Mouse (Mus musculus) c-Kit-positive CD71-negative TER-119-negative erythroid progenitor cells, embryonic 14.5 days (primary cell): ENCODE results near the gene Kcnh3.

Source experiments
- DNase-seq: peaks from one replicate; pipeline ENCODE4 v3.0.0-alpha.2; 2013; ENCODE audit warnings: low read depth

Kcnh3 gene

GRCm38 (mm10) chr15:99224208-99224911, at the start of gene Kcnh3:
Gene Kcnh3 (plus strand): TSS chr15:99224861.
- DNase-seq, result no peak

- DNase-seq, result no peak
Measured at GRCm38 (mm10) chr15:99179639-99180038, 45.0 kb upstream of the Kcnh3 start.

DNA sequence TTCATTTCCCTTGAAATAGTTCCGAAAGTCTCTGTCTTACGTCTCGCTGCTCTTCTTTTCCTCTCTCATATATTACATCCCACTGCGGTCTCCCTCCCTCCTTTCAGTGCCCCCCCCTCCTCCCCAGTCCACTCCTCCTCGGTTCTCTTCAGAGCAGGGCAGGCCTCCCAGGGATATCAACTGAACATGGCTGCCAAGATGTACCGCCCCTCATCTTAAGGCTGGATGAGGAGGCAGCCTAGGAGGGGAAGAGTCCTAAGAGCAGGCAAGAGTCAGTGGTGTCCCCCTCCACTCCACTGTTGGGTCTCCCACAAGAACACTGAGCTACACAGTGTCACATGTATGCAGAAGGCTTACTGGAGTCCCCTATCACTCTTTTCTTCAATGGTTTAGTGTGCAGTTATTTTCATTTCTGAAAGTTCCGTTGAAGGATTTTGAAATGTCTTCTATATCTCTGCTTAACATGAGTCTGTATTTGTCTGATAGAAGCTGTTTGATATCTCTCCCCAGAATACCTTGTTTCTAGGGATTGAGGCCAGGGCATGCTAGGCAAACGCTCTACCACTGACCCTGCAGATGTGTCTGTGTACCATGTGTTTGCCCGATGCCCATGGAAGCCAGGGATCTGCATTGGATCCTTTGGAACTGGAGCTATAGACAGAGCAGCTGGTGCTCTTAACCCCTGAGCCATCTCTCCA, 40.3 kb upstream of the Kcnh3 start:
- no peak for DNase-seq

DNA sequence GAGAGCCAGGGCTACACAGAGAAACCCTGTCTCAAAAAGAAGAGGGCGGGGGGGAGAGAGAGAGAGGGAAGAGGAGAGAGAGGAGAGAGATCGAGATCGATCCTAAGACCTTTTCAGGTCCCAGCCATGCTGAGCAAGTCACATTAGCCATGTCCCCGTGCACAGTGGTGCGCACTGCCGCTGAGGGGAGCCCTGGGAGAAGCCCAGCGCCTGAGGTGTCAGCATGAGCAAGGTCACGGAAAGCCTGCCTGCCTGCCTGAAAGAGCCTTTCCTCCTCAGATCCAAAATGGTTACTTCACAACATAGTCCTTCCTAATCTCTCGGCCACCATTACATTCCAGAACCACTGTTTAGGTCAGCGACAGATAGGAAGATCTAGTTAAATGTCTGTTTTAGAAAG, 30.3 kb upstream of the Kcnh3 start:
- DNase-seq, result no peak

DNA sequence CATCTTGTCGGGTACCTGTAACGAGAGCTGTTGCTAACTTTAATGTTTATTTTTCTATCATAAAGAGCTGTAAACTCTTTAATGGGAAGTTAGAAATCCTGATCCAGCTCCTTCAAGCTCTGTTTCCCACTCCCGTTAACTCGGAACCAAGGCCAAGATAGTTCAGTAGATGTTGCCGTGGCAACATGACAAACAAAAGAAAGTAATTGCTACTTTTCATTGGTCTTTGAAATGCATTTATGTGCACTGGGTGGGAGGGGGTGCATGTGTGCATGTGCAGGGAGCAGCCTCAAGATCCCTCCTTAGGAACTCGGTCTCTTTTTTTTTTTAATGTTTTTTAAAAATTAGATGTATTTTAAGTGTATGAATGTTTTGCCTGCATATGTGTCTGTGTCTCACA, 29.6 kb upstream of the Kcnh3 start:
- no peak for DNase-seq

- DNase-seq, result no peak
Measured at GRCm38 (mm10) chr15:99198761-99199160, 25.9 kb upstream of the Kcnh3 start.

DNA sequence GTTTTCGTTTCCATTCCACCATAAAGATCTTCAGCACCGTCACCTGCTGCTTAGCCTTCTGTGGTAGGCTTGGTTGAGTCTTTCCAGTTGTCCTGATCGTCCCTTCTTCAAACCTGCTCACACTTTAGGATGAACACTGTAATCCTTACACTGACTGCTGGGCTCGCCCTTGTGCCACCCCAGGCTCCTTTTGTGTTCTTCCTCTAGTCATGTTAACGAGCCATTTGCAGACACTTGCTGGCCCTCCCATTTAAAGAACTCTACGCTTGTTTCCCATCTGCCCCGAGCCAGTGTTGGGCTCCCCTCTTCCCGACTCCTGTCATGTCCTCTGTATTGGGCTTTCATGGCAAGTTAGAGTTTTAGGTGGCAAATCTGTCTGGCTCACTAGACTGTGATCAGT, 18.7 kb upstream of the Kcnh3 start:
- DNase-seq, result no peak

DNA sequence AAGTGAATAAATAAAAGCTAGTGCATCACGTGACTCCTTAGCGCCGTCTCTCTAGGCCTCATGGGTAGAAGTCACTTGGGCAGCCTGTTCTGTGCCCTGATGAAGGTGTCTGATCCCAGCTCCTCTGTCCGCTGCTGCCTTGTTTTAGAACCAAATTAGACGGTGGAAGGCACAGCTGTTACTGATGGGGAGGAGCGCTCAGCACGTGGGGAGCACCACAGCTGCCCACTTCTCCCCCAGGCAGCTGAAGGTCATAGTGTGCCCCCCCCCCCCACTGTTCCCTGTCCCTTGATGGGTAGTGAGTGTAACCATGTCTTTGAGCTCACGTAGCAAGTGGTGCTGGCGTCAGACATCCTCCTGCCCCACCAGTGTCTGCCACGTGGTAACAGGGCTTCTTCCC, 11.5 kb upstream of the Kcnh3 start:
- DNase-seq, result no peak

- no peak for DNase-seq
Measured at GRCm38 (mm10) chr15:99214941-99215340, 9.7 kb upstream of the Kcnh3 start.

- DNase-seq, result no peak
Measured at GRCm38 (mm10) chr15:99215741-99216463, 8.8 kb upstream of the Kcnh3 start.

DNA sequence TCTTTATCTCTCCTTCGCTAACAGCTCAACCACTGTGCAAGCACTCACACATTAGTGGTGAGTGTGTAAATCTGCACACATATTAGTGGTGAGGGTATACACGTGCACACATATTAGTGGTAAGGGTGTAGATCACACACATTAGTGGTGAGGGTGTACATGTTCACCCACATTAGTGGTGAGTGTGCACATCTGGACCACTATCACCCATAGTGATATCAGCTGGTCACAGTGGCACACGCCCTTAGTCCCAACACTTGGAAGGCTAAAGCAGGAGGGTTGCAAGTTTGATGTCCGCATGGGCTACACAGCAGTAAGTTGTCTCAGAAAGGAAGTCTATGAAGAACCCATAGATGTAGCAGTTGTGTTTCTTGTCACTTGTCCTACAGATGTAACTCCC, 7.0 kb upstream of the Kcnh3 start:
- no peak for DNase-seq

DNA sequence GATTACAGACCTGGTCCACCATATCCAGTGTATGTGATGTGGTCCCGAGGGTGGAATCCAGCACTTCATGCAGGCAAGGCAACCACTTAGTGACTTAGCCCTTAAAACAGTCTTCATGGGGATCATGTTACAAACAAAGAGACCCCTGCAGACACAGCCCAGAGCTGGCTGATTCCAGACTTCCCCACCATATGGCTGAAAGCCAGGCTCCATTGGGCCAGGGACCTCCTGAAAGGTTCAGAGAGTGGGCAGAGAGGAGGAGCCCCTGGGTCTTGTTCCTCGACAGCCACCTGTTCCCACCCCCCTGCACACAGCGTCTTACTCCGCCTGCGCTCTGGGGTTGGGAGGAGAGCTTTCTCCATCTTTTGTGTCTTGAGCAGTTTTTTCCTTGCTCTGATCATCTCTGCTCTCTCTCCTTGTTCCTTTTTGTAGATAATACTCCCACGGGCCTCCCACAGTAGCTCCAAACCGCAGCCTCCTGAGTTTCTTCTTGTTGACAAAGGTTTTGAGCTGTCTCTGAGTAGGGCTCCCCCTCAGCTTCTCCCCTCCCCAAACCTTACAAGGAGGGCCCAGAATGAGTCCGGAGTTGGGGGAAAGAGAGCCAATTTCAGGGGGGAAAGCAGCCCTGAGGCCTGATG, 3.2 kb upstream of the Kcnh3 start:
- no peak for DNase-seq

DNA sequence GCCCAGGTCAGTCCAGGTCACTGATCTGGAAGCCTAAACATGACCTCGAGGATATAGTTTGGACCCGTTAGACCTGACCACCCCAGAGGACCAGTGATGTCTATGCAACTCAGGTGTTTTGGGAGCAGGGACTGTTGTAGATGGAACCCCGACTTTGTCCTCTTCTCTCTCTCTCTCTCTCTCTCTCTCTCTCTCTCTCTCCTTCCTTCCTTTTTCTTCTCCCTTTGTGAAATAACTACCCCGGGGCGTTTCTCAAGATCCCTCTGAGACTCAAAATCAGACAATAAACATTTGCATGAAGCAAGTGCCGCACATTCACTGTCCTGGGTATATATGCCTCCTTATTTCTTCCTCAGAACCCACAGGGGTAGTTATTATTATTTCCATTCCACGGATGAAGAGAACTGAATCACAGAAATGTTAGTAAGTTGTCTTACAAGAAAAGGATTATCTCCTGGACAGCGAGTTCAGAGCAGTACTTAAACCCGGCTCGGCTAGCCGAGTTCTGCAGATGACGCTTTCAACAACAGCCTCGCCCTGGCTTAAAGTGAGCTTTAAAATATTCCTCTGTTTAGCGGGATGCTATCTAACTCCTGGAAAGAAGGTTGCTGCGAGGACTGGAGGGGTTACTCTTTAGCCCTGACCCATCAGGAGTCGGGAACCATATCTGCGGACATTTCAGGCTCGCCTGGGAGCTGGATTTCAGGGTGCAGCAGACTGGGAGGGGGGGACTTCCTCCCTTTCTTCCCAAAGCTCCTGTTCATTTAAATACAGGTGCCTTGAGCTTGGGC, 1.7 kb upstream of the Kcnh3 start:
- no peak for DNase-seq

GRCm38 (mm10) chr15:99223585-99224207, 965 bp upstream of the Kcnh3 start:
- DNase-seq, result no peak

- no peak for DNase-seq
Measured at GRCm38 (mm10) chr15:99225081-99225810, 585 bp downstream of the Kcnh3 start.

DNA sequence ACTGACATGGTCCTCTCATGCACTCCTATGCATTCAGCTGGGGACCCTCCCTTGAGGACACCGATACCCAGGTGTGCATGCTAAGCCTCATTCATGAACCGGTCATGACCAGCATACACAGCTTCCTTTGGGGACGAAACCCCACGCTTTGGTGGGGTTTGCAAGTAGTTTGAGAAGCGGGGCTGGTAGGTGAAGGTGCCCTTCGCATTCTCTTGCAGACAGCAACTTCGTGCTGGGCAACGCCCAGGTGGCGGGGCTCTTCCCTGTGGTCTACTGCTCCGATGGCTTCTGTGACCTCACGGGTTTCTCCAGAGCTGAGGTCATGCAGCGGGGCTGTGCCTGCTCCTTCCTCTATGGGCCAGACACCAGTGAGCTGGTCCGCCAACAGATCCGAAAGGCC, 1.4 kb downstream of the Kcnh3 start:
- no peak for DNase-seq

DNA sequence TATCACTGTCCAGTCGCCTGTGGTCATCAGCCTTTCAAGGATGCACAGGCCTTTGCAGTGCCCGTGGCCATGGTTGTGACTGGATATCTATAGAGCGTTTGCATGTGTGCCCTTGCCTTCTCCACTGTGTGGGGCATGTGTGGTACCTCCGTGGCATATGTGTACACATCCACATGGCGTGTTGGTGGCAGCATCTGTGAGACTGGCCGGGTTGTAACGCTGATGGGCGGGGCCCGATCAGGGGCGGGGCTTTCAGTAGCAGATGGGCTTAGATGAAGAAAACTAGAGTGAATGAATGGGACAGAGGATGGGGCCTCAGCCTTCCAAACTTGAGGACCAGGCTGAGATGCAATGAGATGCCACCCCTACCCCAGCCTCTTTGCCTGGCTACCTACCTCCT, 7.3 kb downstream of the Kcnh3 start:
- DNase-seq, result no peak

- DNase-seq, result no peak
Measured at GRCm38 (mm10) chr15:99233719-99234118, 9.1 kb downstream of the Kcnh3 start.

DNA sequence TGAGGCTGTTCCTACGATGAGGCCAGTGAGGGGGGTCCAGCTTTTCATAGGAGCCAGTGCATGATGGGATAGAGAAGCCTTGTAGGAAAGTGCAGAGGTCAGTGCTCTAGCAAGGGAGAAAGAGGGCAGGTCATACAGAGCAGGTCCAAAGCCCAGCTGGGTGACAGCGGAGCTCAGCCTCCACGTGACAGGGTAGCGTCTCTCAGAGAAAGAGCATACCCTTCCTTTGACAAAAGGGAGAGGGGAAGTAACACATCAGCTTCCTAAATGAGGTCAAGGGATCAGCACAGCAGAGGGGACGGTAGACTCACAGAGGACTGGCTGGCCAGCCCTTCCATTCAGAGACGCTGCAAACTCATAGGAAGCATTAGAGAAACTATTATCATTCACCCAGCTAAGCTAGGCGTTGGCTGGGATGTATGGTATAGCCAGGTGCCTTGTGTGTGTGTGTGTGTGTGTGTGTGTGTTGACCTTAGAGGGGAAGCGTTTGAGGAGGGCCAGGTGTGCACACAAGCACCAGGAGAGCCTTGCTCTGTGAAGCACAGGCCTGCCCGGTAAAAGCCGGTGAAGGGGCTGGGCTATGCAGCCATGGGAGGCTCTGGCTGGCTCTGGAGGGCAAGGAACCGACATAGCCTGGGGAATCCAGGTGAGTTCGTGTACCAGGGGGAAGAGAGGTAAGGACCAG, 9.8 kb downstream of the Kcnh3 start:
- no peak for DNase-seq

- DNase-seq, result no peak
Measured at GRCm38 (mm10) chr15:99238006-99238405, 13.3 kb downstream of the Kcnh3 start.
